ENCODE assay signal across 13 mouse cellular contexts in the genomic region with DNA sequence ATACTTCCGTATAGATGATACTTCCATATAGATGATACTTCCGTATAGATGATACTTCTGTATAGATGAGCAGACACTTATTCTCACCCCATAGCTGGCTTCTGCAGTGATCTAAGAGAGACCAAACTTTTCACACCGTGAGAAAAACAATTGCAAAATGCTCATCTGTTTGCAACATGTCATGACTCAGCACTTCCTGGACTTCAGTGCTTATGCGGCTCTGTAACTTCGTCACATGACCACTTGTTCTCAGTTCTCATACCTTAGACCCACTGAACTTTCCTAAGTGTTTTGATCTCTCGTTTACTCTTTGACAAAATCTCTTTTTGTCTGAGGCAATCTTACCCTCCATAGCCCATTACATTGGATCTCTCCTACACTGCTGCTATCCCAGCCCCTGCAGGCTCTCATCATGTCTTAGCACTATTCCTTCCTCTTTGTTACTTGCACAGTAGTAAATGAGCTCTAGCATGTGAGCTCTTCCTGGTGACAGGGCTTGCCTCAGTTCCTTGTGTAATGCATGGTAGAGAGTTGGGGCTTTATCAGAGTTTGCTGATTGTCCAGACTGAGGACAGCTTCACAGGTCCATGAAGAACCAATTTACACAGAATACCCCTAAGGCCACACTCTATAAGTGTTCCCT.
DNase-seq lines count a peak whose midpoint lies in the region; ATAC-seq and TF ChIP-seq lines count a peak whose summit lies in the region.
"Had no signal": no experiment of that assay in that cellular context is flagged by ENCODE, and none has a peak within 500 bp of the region (broad histone marks: within the 10 kb centered on the region; RNA-seq: fewer than 3 reads in every experiment).

No protein-coding gene starts in this region.

- peaks cover 18% of the 10 kb centered on the region for H3K4me1 ChIP-seq in bone marrow macrophage, adult 2 months (ENCODE audit: control insufficient read depth, insufficient read depth, low read length)
- no peaks in the 10 kb centered on the region for H3K4me1 ChIP-seq in liver, postnatal 0 days (ENCODE audit: insufficient read depth)

- no peaks in the 10 kb centered on the region for H3K36me3 ChIP-seq in liver, postnatal 0 days (replicated peaks; ENCODE audit: insufficient read depth, low read length)
- H3K36me3 ChIP-seq: G1E had no signal

- no peak overlapping the region for H3K4me2 ChIP-seq in liver, postnatal 0 days (ENCODE audit: low read depth, low read length)
- H3K4me2 ChIP-seq: heart, embryonic 11.5 days had no signal

- TF ChIP-seq CTCF in bone marrow macrophage, adult 2 months (IDR thresholded peaks at IDR 0.05; ENCODE audit: low read depth, low read length): no peak
- no peak for TF ChIP-seq CTCF in liver, postnatal 0 days (IDR thresholded peaks at IDR 0.05; ENCODE audit: low read depth)

- peak overlapping the region; percentile 68 for H3K27ac ChIP-seq in bone marrow macrophage, adult 2 months (ENCODE audit: insufficient read depth, low read depth, low read length)
- no peak overlapping the region for H3K27ac ChIP-seq in liver, postnatal 0 days (ENCODE audit: low read depth)

- no peaks in the 10 kb centered on the region for H3K9me3 ChIP-seq in liver, postnatal 0 days (ENCODE audit: low read length)
- H3K9me3 ChIP-seq: G1E had no signal

- TF ChIP-seq EP300 in liver, postnatal 0 days (IDR thresholded peaks at IDR 0.05; ENCODE audit: low read depth): no peak; the same call in 1 of the 2 replicates

- no peak for TF ChIP-seq POLR2A in bone marrow macrophage, adult 2 months (IDR thresholded peaks at IDR 0.05; ENCODE audit: borderline replicate concordance, low read depth, low read length)

- DNase-seq in thymus, postnatal 0 days (ENCODE audit: low spot score): peak; percentile 36
- DNase-seq in thymus, postnatal 36 days: no peak
- DNase-seq in liver, postnatal 0 days: peak; percentile 14
- DNase-seq in embryo, embryonic 10 days (ENCODE audit: low spot score): no peak
- no peak for DNase-seq in layer of hippocampus, postnatal 14 days (ENCODE audit: low spot score in 2 of 2)
- DNase-seq in gastrocnemius, postnatal 10 days: no peak
- DNase-seq: cerebellum, adult 11-12 months; forebrain, postnatal 0 days; heart, postnatal 36 days; kidney, postnatal 25 days had no signal

- H3K9ac ChIP-seq in liver, postnatal 0 days (replicated peaks): no peak overlapping the region
- H3K9ac ChIP-seq: forebrain, postnatal 0 days had no signal

- WGBS in liver, postnatal 0 days (ENCODE audit: insufficient replicate concordance): 46% methylated on average over 6 of the region's 6 CpGs

- H3K27me3 ChIP-seq in liver, postnatal 0 days (ENCODE audit: insufficient read depth, low read length): no peaks in the 10 kb centered on the region

- H3K4me3 ChIP-seq in bone marrow macrophage, adult 2 months (ENCODE audit: insufficient read depth, low read length): no peak overlapping the region
- H3K4me3 ChIP-seq in liver, postnatal 0 days (ENCODE audit: low read depth, low read length): no peak overlapping the region

- ATAC-seq in liver, postnatal 0 days: peak; percentile 59
- ATAC-seq: forebrain, postnatal 0 days had no signal

Comparison
In these comparisons a context has a peak if more than half of its experiments do, and no peak if none do; other contexts are left out.
1. DNase-seq: peak in thymus, postnatal 0 days (single experiment) and liver, postnatal 0 days (single experiment); none in thymus, postnatal 36 days (0 of 2), embryo, embryonic 10 days (single experiment), layer of hippocampus, postnatal 14 days (0 of 2) and gastrocnemius, postnatal 10 days (single experiment).